Mouse (Mus musculus) limb, embryonic 13.5 days (tissue): ENCODE measurements around the gene Timm29. TPM values are rescaled to one million over a fixed set of nuclear protein-coding genes. Genes with fewer than 3 reads are reported as not detected.

Experiments used
- ATAC-seq: fragments of 200-750 bp; cut with Nextera tagmentation; 2 replicates; pipeline ENCODE4 v1.8.0; 2017; ENCODE audit warnings: low read depth, moderate number of reproducible peaks, moderate TSS enrichment; ENCODE audit not compliant: low FRiP score
- H3K27ac ChIP-seq: fragments of 300-500 bp; sonication (generic); 2 replicates; pipeline ENCODE4 v1.5.1; 2015; ENCODE audit warnings: inconsistent platforms, mild to moderate bottlenecking, moderate library complexity
- H3K27me3 ChIP-seq: fragments of 300-500 bp; sonication (generic); 2 replicates; pipeline ENCODE4 v1.6.1; 2015; ENCODE audit warnings: mild to moderate bottlenecking, inconsistent platforms
- H3K36me3 ChIP-seq: fragments of 300-500 bp; sonication (generic); 2 replicates; pipeline ENCODE4 v1.6.1; 2015; ENCODE audit warnings: inconsistent platforms, mild to moderate bottlenecking, moderate library complexity
- H3K4me1 ChIP-seq: fragments of 300-500 bp; sonication (generic); 2 replicates; pipeline ENCODE4 v1.6.1; 2015; ENCODE audit warnings: inconsistent platforms
- H3K4me2 ChIP-seq: fragments of 300-500 bp; sonication (generic); replicated peaks from 2 replicates; pipeline ENCODE4 v1.6.1; 2015; ENCODE audit warnings: inconsistent platforms, mild to moderate bottlenecking, moderate library complexity
- H3K4me3 ChIP-seq: fragments of 300-500 bp; sonication (generic); 2 replicates; pipeline ENCODE4 v1.5.1; 2015; ENCODE audit warnings: moderate library complexity, mild to moderate bottlenecking, inconsistent platforms
- H3K9ac ChIP-seq: fragments of 300-500 bp; sonication (generic); 2 replicates; pipeline ENCODE4 v1.6.1; 2015; ENCODE audit warnings: mild to moderate bottlenecking, inconsistent platforms
- H3K9me3 ChIP-seq: fragments of 300-500 bp; sonication (generic); 2 replicates; pipeline ENCODE4 v1.6.1; 2016; ENCODE audit warnings: inconsistent platforms
- WGBS: fragments of 180-500 bp; shearing (Covaris S2); methylation state at CpG from one replicate; pipeline ENCODE4 v1.1.7; 2015; 5-methylcytosine and 5-hydroxymethylcytosine counted together
- microRNA counts: library from miRNA; unstranded; fragments of <30 nt; microRNA quantifications from one replicate; lab custom pipeline; 2016
- microRNA-seq: library from miRNA; unstranded; fragments of <30 nt; microRNA quantifications from one replicate; pipeline ENCODE4, GENCODE M21; 2016
- polyA plus RNA-seq: library from polyadenylated mRNA; unstranded; fragments of >200 nt; fragmentation: Nextera tagmentation; extraction: Ambion mirVana; gene quantifications from 2 replicates; pipeline ENCODE4 v1.2.1, GENCODE M21; 2015

Gene Timm29
- polyA plus RNA-seq, 1 experiment from 2014 or later = 30.4 TPM

GRCm38 (mm10) chr9:21626571-21626970 lies 34.0 kb downstream of the Timm29 start:
- Histone ChIP-seq H3K9me3 (no peaks in the 10 kb centered on the region), H3K9ac (no peak overlapping the region), H3K4me2 (no peak overlapping the region), H3K4me1 (no peaks in the 10 kb centered on the region), H3K36me3 (peaks cover 22% of the 10 kb centered on the region), H3K27me3 (no peaks in the 10 kb centered on the region), H3K4me3 (no peak overlapping the region), H3K27ac (no peak overlapping the region)
- ATAC-seq = no peak

GRCm38 (mm10) chr9:21627145-21627795 lies 34.7 kb downstream of the Timm29 start:
- H3K36me3 ChIP-seq = peaks cover 22% of the 10 kb centered on the region
- H3K4me3 ChIP-seq = no peak overlapping the region
- H3K27ac ChIP-seq = no peak overlapping the region
- H3K27me3 ChIP-seq = no peaks in the 10 kb centered on the region
- WGBS = 76% methylated on average over 5 of the region's 5 CpGs
- H3K9me3 ChIP-seq = no peaks in the 10 kb centered on the region
- H3K4me1 ChIP-seq = no peaks in the 10 kb centered on the region
- H3K9ac ChIP-seq = no peak overlapping the region
- no peak overlapping the region for H3K4me2 ChIP-seq
- no peak for ATAC-seq

GRCm38 (mm10) chr9:21630673-21631072 lies 38.2 kb downstream of the Timm29 start:
- no peak overlapping the region for H3K9ac ChIP-seq
- peaks cover 42% of the 10 kb centered on the region for H3K36me3 ChIP-seq
- no peak overlapping the region for H3K27ac ChIP-seq
- ATAC-seq = no peak
- 81% methylated on average over 3 of the region's 3 CpGs for WGBS
- peaks cover 7% of the 10 kb centered on the region for H3K4me1 ChIP-seq
- H3K4me2 ChIP-seq = no peak overlapping the region
- no peaks in the 10 kb centered on the region for H3K9me3 ChIP-seq
- H3K4me3 ChIP-seq = no peak overlapping the region
- H3K27me3 ChIP-seq = no peaks in the 10 kb centered on the region

- H3K27ac ChIP-seq = no peak overlapping the region
- H3K9ac ChIP-seq = no peak overlapping the region
- WGBS = 88% methylated on average over 3 of the region's 3 CpGs
- peaks cover 66% of the 10 kb centered on the region for H3K36me3 ChIP-seq
- H3K27me3 ChIP-seq = no peaks in the 10 kb centered on the region
- no peaks in the 10 kb centered on the region for H3K9me3 ChIP-seq
- H3K4me1 ChIP-seq = peaks cover 9% of the 10 kb centered on the region
- ATAC-seq = no peak
- H3K4me2 ChIP-seq = no peak overlapping the region
- no peak overlapping the region for H3K4me3 ChIP-seq
Observed at GRCm38 (mm10) chr9:21633106-21633505, 40.6 kb downstream of the Timm29 start.

- Histone ChIP-seq H3K4me3 (no peak overlapping the region), H3K4me1 (peaks cover 9% of the 10 kb centered on the region), H3K27ac (no peak overlapping the region; the same call in 1 of the 2 replicates), H3K27me3 (no peaks in the 10 kb centered on the region), H3K9me3 (no peaks in the 10 kb centered on the region), H3K36me3 (peaks cover 87% of the 10 kb centered on the region), H3K4me2 (no peak overlapping the region), H3K9ac (no peak overlapping the region)
- 48% methylated on average over 7 of the region's 7 CpGs for WGBS
- ATAC-seq = peak; percentile 57
Observed at GRCm38 (mm10) chr9:21635639-21636038, 43.1 kb downstream of the Timm29 start.

GRCm38 (mm10) chr9:21639031-21639430 lies 46.5 kb downstream of the Timm29 start:
- peaks cover 100% of the 10 kb centered on the region for H3K36me3 ChIP-seq
- no peak overlapping the region for H3K9ac ChIP-seq
- H3K4me2 ChIP-seq = no peak overlapping the region
- H3K4me3 ChIP-seq = no peak overlapping the region
- peaks cover 9% of the 10 kb centered on the region for H3K4me1 ChIP-seq
- H3K27ac ChIP-seq = no peak overlapping the region
- ATAC-seq = no peak
- no peaks in the 10 kb centered on the region for H3K9me3 ChIP-seq
- 93% methylated on average over 11 of the region's 11 CpGs for WGBS
- H3K27me3 ChIP-seq = no peaks in the 10 kb centered on the region

MicroRNAs encoded within 50 kb of the gene (microRNA counts, 519-probe panel; counts per million panel counts)
- microRNA mmu-miR-1946b (lab: Ali Mortazavi, UCI) = not detected

Small RNA genes within 50 kb of the gene (microRNA-seq; reads per million reads assigned to microRNA genes)
- gene Mir1946b = not detected

Other genes starting within 250 kb of the Timm29 start
- gene Ilf3, start 224.9 kb upstream of the Timm29 start, polyA plus RNA-seq = 257 and 268 TPM in 2 replicates
- gene Qtrt1, start 180.9 kb upstream of the Timm29 start, polyA plus RNA-seq = 49.5 and 52.2 TPM in 2 replicates
- gene Dnm2, start 167.8 kb upstream of the Timm29 start, polyA plus RNA-seq = 72.5 and 77.0 TPM in 2 replicates
- 135 and 138 TPM in 2 replicates for gene Tmed1, start 82.5 kb upstream of the Timm29 start, polyA plus RNA-seq
- gene AB124611, start 66.5 kb upstream of the Timm29 start, polyA plus RNA-seq = 5.2 and 5.5 TPM in 2 replicates
- 55.2 and 56.0 TPM in 2 replicates for gene Carm1, start 45.8 kb upstream of the Timm29 start, polyA plus RNA-seq
- gene Yipf2, start 106 bp downstream of the Timm29 start, polyA plus RNA-seq = 23.9 and 27.5 TPM in 2 replicates
- gene Smarca4, start 23.4 kb downstream of the Timm29 start, polyA plus RNA-seq = 91.8 and 99.5 TPM in 2 replicates
- gene Ldlr, start 130.8 kb downstream of the Timm29 start, polyA plus RNA-seq = 30.8 and 31.2 TPM in 2 replicates
- gene Spc24, start 167.6 kb downstream of the Timm29 start, polyA plus RNA-seq = 109 and 117 TPM in 2 replicates
- 18.9 and 21.3 TPM in 2 replicates for gene Kank2, start 206.0 kb downstream of the Timm29 start, polyA plus RNA-seq
- 0.67 and 0.91 TPM in 2 replicates for gene Angptl8, start 242.8 kb downstream of the Timm29 start, polyA plus RNA-seq